Mouse (Mus musculus): ENCODE data around the gene Gm17018. TPM values are rescaled to one million over a fixed set of nuclear protein-coding genes. Genes with fewer than 3 reads are reported as not detected.
"Not testable (repeated sequence)": the region's sequence is repeated elsewhere in the genome, so short reads cannot be mapped to it uniquely, and the experiment has no call there.

The Gm17018 gene
- polyA plus RNA-seq, 1 experiment from 2014 or later: 53.7 TPM

DNA sequence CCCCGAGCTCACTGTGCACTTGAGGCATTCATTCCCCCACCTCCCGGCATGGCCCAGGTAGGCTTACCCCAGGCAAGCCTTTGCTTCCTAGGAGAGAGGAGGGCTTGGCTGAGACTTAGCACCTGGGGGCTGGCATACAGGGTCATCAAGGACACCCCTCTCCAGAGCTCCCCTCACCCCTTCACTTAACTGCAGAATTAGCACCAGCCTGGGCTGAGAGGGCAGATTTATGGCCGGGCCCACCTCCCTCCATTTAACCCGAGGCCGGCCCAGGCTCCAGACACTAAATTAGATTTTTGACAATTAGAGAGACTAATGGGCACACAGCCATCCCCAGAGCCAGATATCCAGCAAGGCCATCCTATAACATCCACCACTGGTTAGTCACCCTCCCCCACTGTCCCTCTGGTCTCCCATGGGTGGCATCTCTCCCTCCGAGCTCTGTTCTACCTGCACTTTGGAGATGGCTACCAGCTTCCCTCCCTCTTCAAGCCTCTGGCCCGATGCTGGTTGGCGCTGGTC lies 25.1 kb upstream of the Gm17018 start:
- no peaks in the 10 kb centered on the region for H3K9me3 ChIP-seq (replicated peaks)
- H3K36me3 ChIP-seq: peaks cover 4% of the 10 kb centered on the region; the same call in 1 of the 2 replicates
- no peak overlapping the region for H3K27ac ChIP-seq (replicated peaks)
- no peak for ATAC-seq (ENCODE audit: insufficient number of reproducible peaks, low FRiP score, low TSS enrichment, low read depth)
- no peak overlapping the region for H3K9ac ChIP-seq
- no peak overlapping the region for H3K4me2 ChIP-seq (replicated peaks)
- no peak overlapping the region for H3K4me3 ChIP-seq (replicated peaks)
- H3K27me3 ChIP-seq: peaks cover 3% of the 10 kb centered on the region
- H3K4me1 ChIP-seq: no peaks in the 10 kb centered on the region
- WGBS: 72% methylated on average over 8 of the region's 8 CpGs

DNA sequence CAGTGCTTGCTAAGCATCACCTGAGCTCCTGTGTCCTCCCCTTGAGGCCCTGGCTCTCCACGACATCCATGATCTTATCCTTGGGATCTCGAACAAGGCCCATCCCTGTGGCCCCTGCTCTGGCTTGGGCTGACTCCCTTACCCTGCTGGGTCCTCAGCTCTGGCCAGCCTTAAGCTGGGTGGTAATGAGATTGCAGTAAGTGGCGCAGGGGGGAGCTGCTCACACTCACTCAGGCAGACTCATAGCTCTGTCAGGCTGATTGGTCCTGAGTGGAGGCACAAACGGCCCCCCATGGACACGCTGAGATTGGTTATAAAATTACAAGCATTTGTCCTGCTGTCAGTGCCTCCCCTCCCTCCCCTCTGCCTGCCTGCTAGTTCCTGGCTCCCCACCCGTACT lies 24.5 kb upstream of the Gm17018 start:
- Histone ChIP-seq H3K4me1 (peaks cover 3% of the 10 kb centered on the region), H3K4me3 (replicated peaks) (no peak overlapping the region), H3K9me3 (replicated peaks) (no peaks in the 10 kb centered on the region), H3K36me3 (no peaks in the 10 kb centered on the region), H3K27ac (replicated peaks) (no peak overlapping the region), H3K4me2 (replicated peaks) (no peak overlapping the region), H3K9ac (no peak overlapping the region), H3K27me3 (peaks cover 10% of the 10 kb centered on the region)
- ATAC-seq (ENCODE audit: insufficient number of reproducible peaks, low FRiP score, low TSS enrichment, low read depth): no peak
- WGBS: 49% methylated on average over 6 of the region's 6 CpGs

DNA sequence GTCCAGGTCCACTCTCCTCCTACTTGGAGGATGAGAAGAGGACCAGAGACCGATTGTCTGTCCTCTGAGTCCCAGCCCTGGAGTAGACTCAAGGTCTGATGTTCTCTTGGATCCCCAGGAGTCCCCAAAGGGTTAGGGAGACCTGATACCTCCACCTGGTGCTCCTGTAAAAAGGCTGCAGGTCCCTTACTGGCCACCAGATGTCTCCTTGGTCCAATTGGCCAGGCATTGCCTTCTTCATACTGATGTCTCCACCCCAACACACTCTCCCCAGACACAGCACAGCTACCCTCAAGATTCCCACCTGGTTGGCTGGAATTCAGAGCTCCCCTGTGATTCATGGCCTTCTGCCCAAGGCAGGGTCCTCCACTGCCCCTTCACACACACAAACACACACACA lies 22.9 kb upstream of the Gm17018 start:
- Histone ChIP-seq H3K9ac (no peak overlapping the region), H3K27ac (replicated peaks) (no peak overlapping the region), H3K4me1 (peaks cover 16% of the 10 kb centered on the region), H3K9me3 (replicated peaks) (no peaks in the 10 kb centered on the region), H3K4me2 (replicated peaks) (no peak overlapping the region), H3K27me3 (peaks cover 21% of the 10 kb centered on the region), H3K36me3 (no peaks in the 10 kb centered on the region), H3K4me3 (replicated peaks) (no peak overlapping the region)
- ATAC-seq (ENCODE audit: insufficient number of reproducible peaks, low FRiP score, low TSS enrichment, low read depth): no peak
- 72% methylated on average over 1 of the region's 1 CpGs for WGBS

DNA sequence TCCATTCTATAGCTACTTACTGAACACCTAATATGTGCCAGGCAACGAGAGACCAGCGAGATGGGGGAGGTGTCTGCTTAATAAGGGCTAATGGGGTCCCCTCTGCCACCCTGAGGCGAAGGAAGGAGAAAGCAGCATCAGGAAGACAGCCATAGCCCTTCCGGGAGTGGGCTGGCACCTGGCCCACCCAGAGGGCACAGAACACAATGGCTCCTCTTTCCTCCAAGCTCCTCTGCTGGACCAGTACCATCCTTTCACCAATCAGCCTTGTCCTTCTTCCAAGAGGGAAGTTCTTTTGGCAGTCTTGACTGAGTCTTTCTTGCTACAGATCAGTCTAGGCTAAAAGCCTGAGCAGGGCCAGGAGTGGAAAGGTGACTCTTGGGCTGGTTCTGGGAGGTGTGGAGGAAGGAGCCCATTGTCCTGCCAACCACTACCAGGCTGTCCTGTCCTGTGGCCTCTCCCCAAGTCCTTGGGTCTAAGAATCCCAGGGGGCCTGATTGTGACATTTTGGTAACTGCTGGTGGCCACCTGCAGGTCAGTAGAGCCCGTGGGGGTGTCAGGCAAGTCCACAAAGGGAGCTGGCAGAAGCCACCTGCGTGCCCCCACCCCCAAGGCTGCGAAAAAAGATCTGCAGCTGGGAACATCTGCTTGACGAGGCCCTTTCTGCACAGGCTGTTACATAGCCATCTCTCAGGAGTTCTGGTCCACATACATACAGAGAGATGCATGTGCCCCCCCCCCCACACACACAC lies 19.6 kb upstream of the Gm17018 start:
- Histone ChIP-seq H3K27ac (replicated peaks) (no peak overlapping the region), H3K9ac (no peak overlapping the region), H3K4me3 (replicated peaks) (peak overlapping the region; percentile 41), H3K27me3 (peaks cover 43% of the 10 kb centered on the region), H3K4me1 (peaks cover 27% of the 10 kb centered on the region), H3K36me3 (no peaks in the 10 kb centered on the region), H3K9me3 (replicated peaks) (no peaks in the 10 kb centered on the region), H3K4me2 (replicated peaks) (peak overlapping the region; percentile 81)
- WGBS: 22% methylated on average over 8 of the region's 8 CpGs
- no peak for ATAC-seq (ENCODE audit: insufficient number of reproducible peaks, low FRiP score, low TSS enrichment, low read depth)

DNA sequence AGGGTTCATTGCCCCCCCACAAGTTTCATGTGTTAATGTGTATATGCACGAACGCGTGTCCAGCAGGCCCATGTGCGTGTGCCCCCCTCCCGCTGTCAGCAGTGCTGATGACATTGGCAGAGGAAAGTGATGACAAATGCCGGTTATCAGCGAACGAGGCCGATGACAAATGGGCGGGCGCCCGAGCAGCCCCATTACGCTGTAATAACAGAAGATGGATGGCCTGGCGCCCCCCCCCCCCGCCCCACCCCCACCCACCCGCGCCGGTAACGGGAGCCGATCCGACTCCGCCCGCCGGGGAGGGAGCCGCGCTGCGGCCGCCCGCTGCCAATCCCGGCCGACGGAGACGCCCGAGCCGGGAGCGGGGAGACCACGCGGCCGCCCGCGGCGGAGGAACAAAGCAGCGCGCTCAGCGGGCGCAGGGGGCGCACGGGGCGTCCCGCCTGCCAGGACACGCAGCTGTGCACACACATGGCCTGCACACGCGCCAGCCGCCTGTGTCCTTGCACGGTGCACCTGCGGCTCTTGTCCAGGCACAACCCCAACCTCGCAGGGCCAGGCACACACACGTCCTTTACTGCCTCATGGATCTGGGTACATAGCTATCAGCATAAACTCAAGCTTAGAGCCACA lies 18.9 kb upstream of the Gm17018 start:
- H3K27me3 ChIP-seq: peaks cover 46% of the 10 kb centered on the region
- H3K4me2 ChIP-seq (replicated peaks): peak overlapping the region; percentile 81
- ATAC-seq (ENCODE audit: insufficient number of reproducible peaks, low FRiP score, low TSS enrichment, low read depth): no peak
- H3K36me3 ChIP-seq: no peaks in the 10 kb centered on the region
- H3K27ac ChIP-seq (replicated peaks): no peak overlapping the region
- peak overlapping the region; percentile 15; the same call in 1 of the 2 replicates for H3K9ac ChIP-seq
- H3K4me1 ChIP-seq: peaks cover 27% of the 10 kb centered on the region
- H3K9me3 ChIP-seq (replicated peaks): no peaks in the 10 kb centered on the region
- H3K4me3 ChIP-seq (replicated peaks): peak overlapping the region; percentile 41
- under 1% methylated on average over 55 of the region's 58 CpGs for WGBS

DNA sequence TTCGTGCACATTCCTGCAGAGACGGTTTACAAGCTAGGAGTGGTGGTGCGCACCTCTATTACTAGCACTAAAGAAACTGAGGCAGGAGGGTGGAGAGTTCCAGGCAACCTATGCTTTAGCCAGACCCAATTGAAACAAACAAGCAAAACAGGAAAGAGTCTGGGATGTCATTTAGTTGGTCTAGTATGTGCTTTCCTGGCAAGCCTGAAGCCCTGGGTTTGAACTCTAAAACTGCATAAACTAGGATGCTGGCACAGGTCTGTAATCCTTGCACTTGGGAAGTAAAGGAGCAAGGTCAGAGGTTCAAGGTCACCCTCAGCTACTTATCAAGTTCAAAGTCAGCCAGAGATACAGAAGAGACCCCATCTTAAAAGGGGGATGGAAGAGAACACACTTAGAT lies 18.4 kb upstream of the Gm17018 start:
- H3K9me3 ChIP-seq (replicated peaks): no peaks in the 10 kb centered on the region
- no peak for ATAC-seq (ENCODE audit: insufficient number of reproducible peaks, low FRiP score, low TSS enrichment, low read depth)
- H3K4me1 ChIP-seq: peaks cover 27% of the 10 kb centered on the region
- no peak overlapping the region for H3K27ac ChIP-seq (replicated peaks)
- 23% methylated on average over 3 of the region's 3 CpGs for WGBS
- peaks cover 46% of the 10 kb centered on the region for H3K27me3 ChIP-seq
- H3K4me3 ChIP-seq (replicated peaks): peak overlapping the region; percentile 41
- H3K9ac ChIP-seq: no peak overlapping the region
- H3K4me2 ChIP-seq (replicated peaks): peak overlapping the region; percentile 81
- no peaks in the 10 kb centered on the region for H3K36me3 ChIP-seq

DNA sequence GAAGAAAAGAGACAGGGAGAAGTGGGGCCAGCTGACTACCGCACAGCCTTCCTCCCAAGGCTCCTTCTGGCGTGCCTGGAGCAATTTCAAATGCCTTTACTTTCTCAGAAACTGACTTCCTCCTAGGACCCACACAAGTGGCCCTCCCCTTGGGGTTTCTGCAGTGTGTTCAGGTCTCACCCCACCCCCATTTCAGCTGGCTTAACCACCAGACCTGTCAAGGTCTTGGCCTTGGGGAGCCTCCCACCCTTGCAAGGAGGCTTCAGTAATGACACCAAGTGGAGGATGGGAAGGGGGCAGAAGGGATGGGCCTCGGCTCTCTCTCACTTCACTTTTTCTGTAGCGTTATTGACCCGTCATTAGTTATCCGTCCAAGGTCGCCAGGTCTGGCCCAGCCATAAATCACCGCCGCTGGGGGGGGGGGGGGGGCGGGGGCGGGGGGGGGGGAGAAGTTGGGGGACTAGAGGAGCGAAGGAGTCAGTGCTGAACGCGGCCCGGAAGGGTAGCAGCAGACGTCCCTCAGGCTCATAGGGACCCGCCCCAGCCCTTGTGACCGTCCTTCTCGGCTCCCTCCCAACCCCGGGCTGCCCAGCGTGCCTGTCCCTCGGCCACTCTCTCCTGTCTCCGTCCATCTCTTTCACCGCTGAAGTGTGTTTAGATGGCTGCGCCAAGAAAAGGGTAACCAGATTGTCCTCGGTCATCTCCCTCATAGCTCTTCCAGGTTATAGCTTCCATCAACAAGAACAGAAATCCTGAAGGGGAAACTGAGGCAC lies 16.1 kb upstream of the Gm17018 start:
- H3K27me3 ChIP-seq: peaks cover 50% of the 10 kb centered on the region

DNA sequence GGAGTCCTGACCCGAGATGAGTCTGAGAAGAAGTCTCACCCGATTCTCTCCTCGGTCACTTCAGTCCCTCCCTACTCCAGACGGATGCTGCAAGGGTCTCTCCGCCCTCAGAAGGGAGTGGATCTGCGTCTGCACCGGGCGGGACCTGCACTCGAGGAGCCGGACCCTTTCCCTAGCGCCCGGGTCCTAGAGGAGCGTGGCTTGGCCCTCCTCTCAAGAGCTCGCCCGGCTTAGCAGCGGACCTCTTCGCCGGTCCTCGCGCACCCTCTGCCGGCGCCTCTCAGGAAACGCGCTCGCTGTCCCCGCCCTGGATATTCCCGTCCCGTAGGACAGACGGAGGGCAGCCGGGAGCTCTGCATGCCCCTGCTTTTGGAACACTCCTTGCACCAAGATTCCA lies 15.5 kb upstream of the Gm17018 start:
- no peak overlapping the region for H3K27ac ChIP-seq (replicated peaks)
- peak overlapping the region; percentile 46 for H3K4me3 ChIP-seq (replicated peaks)
- H3K27me3 ChIP-seq: peaks cover 50% of the 10 kb centered on the region
- H3K9ac ChIP-seq: peak overlapping the region; percentile 31; the same call in 1 of the 2 replicates
- peak overlapping the region; percentile 96 for H3K4me2 ChIP-seq (replicated peaks)
- H3K36me3 ChIP-seq: no peaks in the 10 kb centered on the region
- ATAC-seq (ENCODE audit: insufficient number of reproducible peaks, low FRiP score, low TSS enrichment, low read depth): peak; percentile 76
- no peaks in the 10 kb centered on the region for H3K9me3 ChIP-seq (replicated peaks)
- under 1% methylated on average over 30 of the region's 30 CpGs for WGBS
- peaks cover 27% of the 10 kb centered on the region for H3K4me1 ChIP-seq

More for the DNA sequence above, 16.1 kb upstream of the Gm17018 start:
- Histone ChIP-seq H3K4me2 (replicated peaks) (peak overlapping the region; percentile 96), H3K9ac (peak overlapping the region; percentile 31; the same call in 1 of the 2 replicates), H3K27ac (replicated peaks) (no peak overlapping the region), H3K4me1 (peaks cover 27% of the 10 kb centered on the region), H3K36me3 (no peaks in the 10 kb centered on the region), H3K4me3 (replicated peaks) (peak overlapping the region; percentile 46), H3K9me3 (replicated peaks) (no peaks in the 10 kb centered on the region)
- 2% methylated on average over 21 of the region's 26 CpGs for WGBS
- no peak for ATAC-seq (ENCODE audit: insufficient number of reproducible peaks, low FRiP score, low TSS enrichment, low read depth)

DNA sequence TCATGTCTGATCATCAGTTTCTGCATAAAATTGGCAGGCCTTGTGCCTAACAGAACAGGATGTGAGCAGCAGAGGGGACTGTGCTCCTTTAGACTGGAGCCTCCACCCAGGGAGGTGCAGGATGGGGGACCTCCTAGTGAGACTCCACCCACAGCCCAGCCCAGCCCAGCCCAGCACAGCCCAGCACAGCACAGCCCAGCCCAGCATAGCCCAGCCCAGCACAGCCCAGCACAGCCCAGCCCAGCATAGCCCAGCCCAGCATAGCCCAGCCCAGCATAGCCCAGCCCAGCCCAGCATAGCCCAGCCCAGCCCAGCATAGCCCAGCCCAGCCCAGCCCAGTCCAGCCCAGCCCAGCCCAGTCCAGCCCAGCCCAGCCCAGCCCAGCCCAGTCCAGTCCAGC lies 12.2 kb upstream of the Gm17018 start:
- not testable (repeated sequence) for H3K9me3 ChIP-seq (replicated peaks); H3K4me2 ChIP-seq (replicated peaks); H3K4me3 ChIP-seq (replicated peaks); H3K9ac ChIP-seq; ATAC-seq (ENCODE audit: insufficient number of reproducible peaks, low FRiP score, low TSS enrichment, low read depth); H3K36me3 ChIP-seq; H3K27ac ChIP-seq (replicated peaks)
- peaks cover 11% of the 10 kb centered on the region for H3K4me1 ChIP-seq
- peaks cover 24% of the 10 kb centered on the region for H3K27me3 ChIP-seq

DNA sequence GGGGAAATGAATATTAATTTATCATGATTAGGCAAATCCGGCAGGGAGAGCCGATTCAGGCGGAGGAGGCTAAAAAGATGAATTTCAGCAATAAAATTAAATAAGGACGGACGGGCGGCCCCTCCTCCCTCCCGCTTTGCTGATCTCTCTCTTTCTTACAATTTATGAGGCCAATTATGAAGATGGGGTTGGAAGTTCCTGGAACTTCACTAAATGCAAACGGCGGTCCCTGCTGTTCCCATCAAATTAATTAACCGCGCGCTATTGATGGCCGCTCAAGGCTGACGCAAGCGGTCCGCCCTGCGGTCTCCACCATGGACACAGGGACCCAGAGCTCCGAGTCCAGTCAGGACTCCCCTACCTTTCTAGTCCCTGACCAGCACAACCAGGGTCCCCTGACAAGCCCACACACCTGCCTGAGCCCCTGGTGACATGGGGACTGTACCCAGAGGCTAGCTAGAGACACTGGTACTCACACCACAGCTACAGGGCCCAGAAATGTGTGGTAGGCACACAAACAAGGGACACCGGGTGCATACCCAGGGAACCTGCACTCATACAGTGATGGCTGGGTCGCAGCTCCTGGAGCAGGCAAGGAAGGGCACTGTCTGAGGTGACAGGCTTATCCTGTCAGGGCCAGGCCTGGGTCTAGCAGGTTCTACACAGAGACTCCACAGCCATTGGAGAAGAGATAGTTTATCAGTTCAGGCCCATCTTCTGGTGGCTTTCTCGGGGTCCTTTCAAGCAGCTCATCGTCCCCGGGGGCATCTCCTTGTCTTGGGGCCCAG lies 11.1 kb upstream of the Gm17018 start:
- peaks cover 21% of the 10 kb centered on the region; the same call in 1 of the 2 replicates for H3K36me3 ChIP-seq
- peaks cover 8% of the 10 kb centered on the region for H3K4me1 ChIP-seq
- H3K4me3 ChIP-seq (replicated peaks): no peak overlapping the region
- H3K4me2 ChIP-seq (replicated peaks): no peak overlapping the region
- peaks cover 16% of the 10 kb centered on the region for H3K27me3 ChIP-seq
- no peak for ATAC-seq (ENCODE audit: insufficient number of reproducible peaks, low FRiP score, low TSS enrichment, low read depth)
- H3K9me3 ChIP-seq (replicated peaks): no peaks in the 10 kb centered on the region
- no peak overlapping the region for H3K9ac ChIP-seq
- 83% methylated on average over 23 of the region's 23 CpGs for WGBS
- H3K27ac ChIP-seq (replicated peaks): no peak overlapping the region

Measured in embryonic facial prominence, embryonic 15.5 days (tissue).